Mouse (Mus musculus) cerebellum, postnatal 10 days (tissue): ENCODE data around the gene Nbeal2.
A peak's percentile ranks its signal among the peaks of the same experiment; 100 is the strongest.
"Not testable (repeated sequence)": the region's sequence is repeated elsewhere in the genome, so short reads cannot be mapped to it uniquely, and the experiment has no call there.

Experiments
- DNase-seq, 2 experiments: peaks; one replicate each; pipeline ENCODE4 v3.0.0; 2021; ENCODE audit warnings: mixed read lengths in 2 of 2

Gene Nbeal2

DNA sequence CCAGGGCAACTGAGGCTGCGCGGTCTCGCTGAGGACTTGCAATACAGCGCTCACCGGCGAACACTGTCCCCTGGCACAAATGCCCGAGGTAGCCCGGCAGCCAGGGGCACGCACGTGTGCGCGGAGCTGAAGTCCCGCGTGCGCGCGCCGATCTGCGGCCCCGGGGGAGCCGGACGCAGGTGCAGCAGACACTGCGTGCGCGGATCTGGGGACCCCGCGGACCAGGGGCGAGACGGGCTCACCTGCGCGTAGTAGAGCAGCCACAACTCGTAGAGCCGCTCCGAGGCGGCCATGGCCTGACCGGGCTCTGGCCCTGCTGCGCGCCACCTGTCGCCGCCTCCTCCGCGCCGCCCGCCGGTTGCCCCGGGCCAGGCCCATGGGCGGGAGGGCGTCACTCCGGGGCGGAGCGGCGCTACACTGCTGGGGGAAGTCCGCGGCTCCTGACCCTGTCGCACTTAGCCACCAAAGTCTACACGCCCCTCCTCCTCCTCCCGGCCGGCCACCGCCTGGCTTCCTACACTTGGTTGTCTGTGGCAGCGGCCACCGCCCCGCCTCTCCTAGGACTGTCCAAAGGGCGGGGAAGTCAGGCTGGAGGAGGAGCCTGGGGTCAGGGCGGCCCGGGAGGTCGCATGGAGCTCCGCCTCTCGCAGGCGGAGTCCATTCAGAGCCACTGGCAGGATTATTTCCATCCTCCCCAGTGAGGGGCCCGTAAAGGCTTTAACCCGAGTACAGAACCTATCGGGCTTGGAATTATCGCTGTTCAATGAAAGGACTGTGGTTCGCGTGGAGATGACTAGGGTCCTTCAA is at the start of gene Nbeal2:
Gene Nbeal2, minus strand, starts transcription at position 507 of the 807 bp plus-strand sequence.
- DNase-seq: peak; percentile 81 to 89

- DNase-seq: peak in 1 of 2 experiments; percentile 40
Observed at GRCm38 (mm10) chr9:110702848-110703247, 48.9 kb upstream of the Nbeal2 start.

GRCm38 (mm10) chr9:110701114-110702032 is 47.4 kb upstream of the Nbeal2 start:
- no peak for DNase-seq

DNA sequence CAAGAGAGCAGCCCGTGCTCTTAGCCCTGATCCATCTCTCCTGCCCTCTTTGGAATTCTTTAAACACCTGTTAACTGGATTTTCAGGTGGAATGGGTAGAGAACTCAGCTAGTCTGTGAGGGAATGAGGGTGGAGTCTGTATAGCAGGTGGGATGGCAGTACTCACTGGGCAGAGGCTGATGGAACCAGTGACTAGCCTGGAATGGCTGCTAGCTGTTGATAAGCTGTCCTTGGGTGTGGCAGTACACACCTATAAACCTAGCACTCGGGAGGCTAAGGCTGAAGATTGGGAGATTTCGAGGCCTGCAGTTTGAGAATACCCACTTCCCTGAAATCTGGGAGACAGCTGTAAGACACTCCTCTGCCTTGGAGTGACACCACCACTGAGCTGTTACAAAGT is 45.6 kb upstream of the Nbeal2 start:
- no peak for DNase-seq

DNA sequence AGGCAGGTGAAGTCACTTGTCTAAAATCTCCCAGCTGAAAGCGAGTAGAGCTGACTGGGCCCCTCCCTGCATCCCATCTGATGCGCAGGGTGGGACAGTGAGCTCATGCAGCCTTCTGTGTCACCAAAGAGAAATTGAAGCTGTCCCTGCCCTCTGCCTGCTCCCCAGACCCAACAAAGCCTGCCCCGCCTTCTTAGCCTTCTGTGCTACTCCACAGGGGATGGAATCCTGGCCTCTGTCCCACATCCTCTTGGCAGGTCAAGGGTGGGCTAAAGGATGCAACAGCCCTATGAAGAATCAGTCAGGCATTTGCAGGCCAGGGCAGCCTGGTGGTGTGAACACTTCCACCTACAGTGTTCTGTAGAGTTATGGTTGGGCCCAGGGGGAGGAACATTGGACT is 43.5 kb upstream of the Nbeal2 start:
- peak; percentile 64 to 73 for DNase-seq

- no peak for DNase-seq
Observed at GRCm38 (mm10) chr9:110696427-110696826, 42.5 kb upstream of the Nbeal2 start.

GRCm38 (mm10) chr9:110695165-110695755 is 41.3 kb upstream of the Nbeal2 start:
- DNase-seq: no peak

DNA sequence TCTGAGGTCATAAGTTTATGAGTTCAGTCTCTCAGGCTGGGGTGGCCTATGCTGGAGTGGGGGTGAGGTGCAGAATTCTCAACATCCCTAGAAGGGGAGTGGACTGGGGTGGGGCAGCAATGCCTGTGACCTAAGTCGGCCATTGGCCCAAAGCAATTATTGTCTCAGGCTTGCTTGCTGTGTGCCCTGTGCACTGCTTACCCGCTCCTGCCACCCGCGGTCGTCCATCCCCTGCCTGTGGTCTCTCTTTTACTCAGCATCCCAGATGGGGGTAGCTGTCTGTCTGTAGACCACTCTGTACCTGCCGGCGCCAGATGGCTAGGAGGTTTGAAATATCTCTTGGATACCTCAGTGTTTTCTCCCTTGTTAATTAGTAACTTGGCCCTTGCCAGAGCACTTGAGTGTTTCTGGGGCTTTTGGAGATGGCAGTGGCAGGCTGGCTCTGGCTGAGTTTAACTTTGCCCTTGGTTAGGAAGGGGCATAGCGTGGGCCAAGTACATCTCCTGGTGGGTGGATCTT is 35.4 kb upstream of the Nbeal2 start:
- DNase-seq: peak in 1 of 2 experiments; percentile 45

- DNase-seq: no peak
Observed at GRCm38 (mm10) chr9:110687846-110688245, 33.9 kb upstream of the Nbeal2 start.

DNA sequence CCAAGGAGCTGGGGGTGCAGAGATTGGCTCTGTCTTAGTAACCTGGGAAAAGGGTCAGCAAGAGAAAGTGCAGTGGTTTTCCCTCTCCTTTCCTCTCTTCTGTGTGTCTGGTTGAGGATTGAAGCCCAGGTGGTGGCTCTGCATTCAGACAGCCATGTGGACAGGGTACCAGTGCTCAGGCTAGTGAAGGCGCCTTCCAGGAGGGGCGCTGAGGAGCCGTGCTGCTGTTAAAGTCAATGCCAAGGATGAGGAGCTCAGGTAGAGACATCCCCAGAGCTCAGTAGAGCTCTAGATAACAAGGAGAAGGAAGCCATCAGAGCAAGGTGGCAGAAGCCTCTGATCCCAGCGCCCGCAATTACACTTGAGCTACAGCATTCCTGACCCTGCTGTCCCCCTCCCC is 33.1 kb upstream of the Nbeal2 start:
- peak; percentile 52 to 62 for DNase-seq

DNA sequence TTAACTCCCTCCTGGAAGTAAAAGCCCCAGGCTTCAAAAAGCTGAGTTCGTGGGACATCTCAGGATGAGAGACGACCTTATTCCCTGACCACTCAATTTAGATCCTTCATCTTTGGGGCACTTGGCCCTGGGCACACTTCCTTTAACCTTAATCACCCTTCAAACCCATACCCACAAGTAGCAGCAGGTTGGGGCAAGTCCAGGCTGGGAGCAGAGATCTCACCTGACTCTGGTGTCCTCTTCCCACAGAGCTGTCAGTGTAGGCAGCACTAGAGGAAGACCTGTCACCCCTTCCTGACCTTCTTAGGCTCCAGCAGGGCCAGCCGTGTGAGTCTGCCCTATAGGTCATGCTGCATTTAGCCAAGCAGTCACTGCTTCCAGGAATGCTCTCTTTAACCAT is 32.5 kb upstream of the Nbeal2 start:
- DNase-seq: no peak

DNA sequence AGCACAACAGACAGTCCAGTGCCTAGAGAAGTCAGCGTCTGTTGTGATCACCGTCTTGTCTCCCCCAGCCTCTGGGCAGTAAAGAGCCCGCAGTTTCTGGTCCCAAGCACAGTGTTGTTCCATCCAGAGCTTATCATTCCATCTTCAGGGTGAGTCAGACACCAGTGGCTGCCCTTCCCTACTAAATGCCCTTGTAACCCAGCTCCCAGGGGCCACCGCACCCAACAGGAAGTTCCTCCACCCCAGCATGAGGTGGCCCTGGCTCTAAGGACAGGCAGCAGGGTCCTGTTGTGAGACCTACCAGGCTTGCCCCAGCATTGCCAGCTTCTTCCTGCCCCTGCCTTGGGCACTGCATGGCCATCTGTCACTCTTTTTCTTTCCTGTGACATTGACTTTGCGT is 31.6 kb upstream of the Nbeal2 start:
- peak; percentile 45 to 56 for DNase-seq

DNA sequence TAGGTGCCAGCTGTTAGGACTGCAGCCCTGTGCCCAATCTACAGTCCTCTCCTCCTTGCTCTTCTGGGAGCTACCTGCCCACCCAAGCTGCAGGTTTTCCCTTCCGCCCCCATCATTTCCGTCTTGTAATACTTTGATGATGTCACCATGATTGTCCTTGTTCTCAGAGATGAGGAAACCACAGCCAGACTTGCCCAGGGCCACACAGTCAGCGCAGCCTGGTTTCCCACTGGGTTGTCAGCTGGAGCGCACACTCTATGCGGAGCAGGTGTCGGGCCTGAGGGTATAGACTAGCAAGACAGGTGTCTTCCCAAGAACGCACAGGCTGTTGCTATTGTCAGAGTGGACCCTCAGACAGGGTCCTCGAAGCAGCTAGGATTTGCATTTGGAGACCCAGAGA is 31.2 kb upstream of the Nbeal2 start:
- peak; percentile 39 to 44 for DNase-seq

GRCm38 (mm10) chr9:110684100-110684831 is 30.3 kb upstream of the Nbeal2 start:
- peak; percentile 90 to 93 for DNase-seq

- peak in 1 of 2 experiments; percentile 52 for DNase-seq
Observed at GRCm38 (mm10) chr9:110683574-110684099, 29.7 kb upstream of the Nbeal2 start.

DNA sequence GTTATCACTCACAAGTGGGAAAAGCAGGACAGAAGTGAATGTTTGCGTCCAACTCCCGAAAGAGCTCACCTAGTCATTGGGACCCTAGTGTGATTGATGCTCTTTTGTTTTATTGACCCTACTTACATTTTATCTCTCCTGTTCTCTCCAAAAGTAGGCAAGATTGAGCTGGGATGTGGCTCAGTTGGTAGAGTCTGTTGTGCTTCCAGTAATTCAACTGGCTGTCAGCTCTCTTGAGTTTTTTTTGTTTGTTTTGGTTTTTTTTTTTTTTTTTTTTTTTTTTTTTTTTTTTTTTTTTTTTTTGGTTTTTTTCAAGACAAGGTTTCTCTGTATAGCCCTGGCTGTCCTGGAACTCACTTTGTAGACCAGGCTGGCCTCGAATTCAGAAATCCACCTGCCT is 28.7 kb upstream of the Nbeal2 start:
- not testable (repeated sequence) for DNase-seq

- DNase-seq: peak; percentile 75 to 77
Observed at GRCm38 (mm10) chr9:110682255-110682654, 28.3 kb upstream of the Nbeal2 start.

GRCm38 (mm10) chr9:110681817-110682216 is 27.9 kb upstream of the Nbeal2 start:
- DNase-seq: peak; percentile 67 to 77

GRCm38 (mm10) chr9:110680736-110681507 is 27.0 kb upstream of the Nbeal2 start:
- no peak for DNase-seq

GRCm38 (mm10) chr9:110678886-110679285 is 24.9 kb upstream of the Nbeal2 start:
- DNase-seq: no peak

DNA sequence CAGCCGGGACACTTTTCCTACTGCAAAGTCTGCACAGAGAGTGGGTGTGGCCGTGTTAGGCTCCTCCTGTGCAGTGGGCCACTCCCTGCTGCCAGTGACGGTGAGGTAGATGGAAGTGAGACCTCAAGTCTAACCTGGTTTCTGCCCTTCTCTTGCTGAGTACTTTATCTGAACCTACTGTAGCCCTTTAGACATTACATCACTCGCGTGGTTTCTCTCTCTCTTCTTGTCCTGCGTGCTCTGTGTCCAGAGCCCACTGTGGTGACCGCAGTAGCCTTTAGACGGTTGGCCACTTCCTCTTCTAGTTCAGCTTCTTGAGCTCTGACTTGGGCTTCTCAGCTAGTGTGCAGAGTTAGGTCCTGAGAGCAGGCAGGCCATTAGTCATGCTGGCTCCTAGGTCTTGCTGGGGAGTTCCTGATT is 22.5 kb upstream of the Nbeal2 start:
- DNase-seq: no peak
